Mouse (Mus musculus) E14TG2a.4 (cell line): ENCODE data around the gene Adnp.

ENCODE experiments used
- H3K27me3 ChIP-seq: 2 replicates; pipeline ENCODE4 v1.6.1; 2014; ENCODE audit warnings: low read length, control low read depth; ENCODE audit not compliant: insufficient read depth
- H3K36me3 ChIP-seq: 2 replicates; pipeline ENCODE4 v1.6.1; 2014; ENCODE audit warnings: low read length, control low read depth; ENCODE audit not compliant: insufficient read depth
- H3K4me1 ChIP-seq: replicated peaks from 2 replicates; pipeline ENCODE4 v1.6.1; 2014; ENCODE audit warnings: low read depth, low read length, control low read depth
- H3K4me3 ChIP-seq: replicated peaks from 2 replicates; pipeline ENCODE4 v1.5.1; 2014; ENCODE audit warnings: mild to moderate bottlenecking, low read length
- H3K9me3 ChIP-seq: 2 replicates; pipeline ENCODE4 v1.6.1; 2014; ENCODE audit warnings: low read length, control low read depth
- CTCF ChIP-seq: conservative IDR thresholded peaks from 2 replicates; pipeline ENCODE4 v1.5.1; 2014; ENCODE audit warnings: low read length
- NANOG ChIP-seq: IDR thresholded peaks from 2 replicates; pipeline ENCODE4 v1.6.1; 2014; ENCODE audit warnings: borderline replicate concordance, low read length, mixed read lengths
- POU5F1 ChIP-seq: IDR thresholded peaks from 2 replicates; pipeline ENCODE4 v1.6.1; 2014; ENCODE audit warnings: low read length, borderline replicate concordance

Gene Adnp

DNA sequence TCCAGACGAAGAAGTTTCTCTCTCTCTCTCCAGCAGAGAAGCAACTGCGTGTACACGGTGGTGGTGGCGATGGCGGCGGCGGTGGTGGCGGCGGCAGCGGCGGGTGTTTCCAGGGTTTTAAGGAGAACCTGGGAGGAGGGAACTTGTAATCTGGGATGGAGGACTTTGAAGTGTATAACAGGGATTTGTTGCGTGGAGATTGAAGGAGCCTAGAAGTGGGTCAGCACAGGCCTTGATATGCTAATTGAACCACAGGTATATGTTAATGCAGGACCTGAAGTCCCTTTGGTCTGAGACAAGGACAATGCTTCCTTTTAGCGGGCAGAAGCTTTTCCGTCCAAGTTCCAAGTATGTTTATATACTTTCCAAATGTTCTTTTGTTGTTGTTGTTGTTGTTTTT lies 50.6 kb downstream of the Adnp start:
- no peak for TF ChIP-seq NANOG
- peak; percentile 40; the same call in 1 of the 2 replicates for TF ChIP-seq POU5F1
- Histone ChIP-seq H3K4me1 (peaks cover 89% of the 10 kb centered on the region), H3K36me3 (no peaks in the 10 kb centered on the region), H3K4me3 (peak overlapping the region; percentile 43; the same call in 1 of the 2 replicates), H3K9me3 (no peaks in the 10 kb centered on the region), H3K27me3 (no peaks in the 10 kb centered on the region)

GRCm38 (mm10) chr2:168155666-168156065 lies 51.2 kb downstream of the Adnp start:
- H3K9me3 ChIP-seq, result no peaks in the 10 kb centered on the region
- H3K4me1 ChIP-seq, result peaks cover 88% of the 10 kb centered on the region
- H3K27me3 ChIP-seq, result no peaks in the 10 kb centered on the region
- no peaks in the 10 kb centered on the region for H3K36me3 ChIP-seq
- peak overlapping the region; percentile 43; the same call in 1 of the 2 replicates for H3K4me3 ChIP-seq
- TF ChIP-seq NANOG (no peak), POU5F1 (no peak), CTCF (no peak)

- peaks cover 87% of the 10 kb centered on the region for H3K4me1 ChIP-seq
- TF ChIP-seq NANOG (no peak), POU5F1 (no peak), CTCF (peak; percentile 89)
- 0 out of 2 replicates have a peak, but pooled peaks cover 4% of the 10 kb centered on the region for H3K27me3 ChIP-seq
- H3K9me3 ChIP-seq, result no peaks in the 10 kb centered on the region
- H3K4me3 ChIP-seq, result peak overlapping the region; percentile 73
- H3K36me3 ChIP-seq, result no peaks in the 10 kb centered on the region
These were observed 52.6 kb downstream of the Adnp start for GRCm38 (mm10) chr2:168154090-168154881.

DNA sequence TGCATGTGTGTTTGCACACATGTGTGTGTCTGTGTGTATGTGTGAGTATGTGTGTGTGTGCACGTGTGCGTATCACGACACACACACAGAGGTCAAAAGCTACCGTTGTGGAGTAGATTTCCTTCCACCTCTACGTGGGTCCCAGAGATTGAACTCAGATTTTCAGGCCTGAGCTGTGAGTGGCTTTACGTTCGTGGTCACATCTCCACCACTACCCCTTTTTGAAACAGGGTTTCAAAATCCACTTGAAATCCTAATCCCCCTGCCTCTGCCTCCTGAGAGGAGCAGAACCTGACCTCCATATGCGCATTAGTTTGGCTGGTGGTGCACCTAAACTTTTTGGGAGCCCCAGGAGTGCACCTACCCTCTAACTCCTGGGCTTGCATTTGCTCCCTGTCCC lies 57.7 kb downstream of the Adnp start:
- TF ChIP-seq NANOG, result no peak
- no peak for TF ChIP-seq CTCF
- no peak for TF ChIP-seq POU5F1
- H3K4me3 ChIP-seq, result no peak overlapping the region
- no peaks in the 10 kb centered on the region for H3K9me3 ChIP-seq
- peaks cover 11% of the 10 kb centered on the region; the same call in 1 of the 2 replicates for H3K27me3 ChIP-seq
- H3K36me3 ChIP-seq, result no peaks in the 10 kb centered on the region
- H3K4me1 ChIP-seq, result peaks cover 82% of the 10 kb centered on the region

DNA sequence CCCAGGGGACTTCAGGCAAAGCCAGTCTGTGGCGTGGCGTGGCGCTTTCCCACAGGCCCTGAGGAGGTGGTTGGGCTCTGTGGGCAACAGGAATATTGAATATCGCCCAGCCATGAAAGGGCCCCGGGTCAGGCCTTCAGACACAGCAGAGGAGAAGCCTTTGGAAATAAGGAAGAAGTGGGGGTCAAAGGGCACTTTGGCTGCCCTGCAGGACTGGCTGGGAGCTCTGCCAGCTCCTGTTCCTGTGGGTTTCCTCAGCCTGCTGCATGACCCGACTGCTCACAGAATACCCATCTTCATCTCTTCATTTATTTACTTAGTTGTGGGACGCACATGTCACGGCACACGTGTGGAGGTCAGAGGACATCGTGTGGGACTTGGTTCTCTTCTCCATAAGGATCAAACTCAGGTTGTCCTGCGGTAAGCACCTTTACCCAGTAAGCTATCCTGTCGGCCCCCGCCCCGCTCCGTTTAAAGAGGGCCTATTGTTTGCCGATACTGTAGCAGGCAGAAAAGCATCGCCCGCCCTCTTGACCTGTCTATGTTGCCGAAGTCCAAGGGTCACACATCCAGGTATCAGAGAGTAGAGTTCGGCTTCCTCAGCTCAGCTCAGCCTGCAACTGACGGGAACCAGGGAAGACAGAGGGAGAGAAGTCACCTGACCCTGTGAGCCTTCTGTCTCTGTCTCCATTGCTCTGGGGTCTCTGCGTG lies 59.0 kb downstream of the Adnp start:
- peaks cover 75% of the 10 kb centered on the region for H3K4me1 ChIP-seq
- TF ChIP-seq POU5F1 (no peak), NANOG (no peak), CTCF (no peak)
- H3K36me3 ChIP-seq, result no peaks in the 10 kb centered on the region
- H3K9me3 ChIP-seq, result no peaks in the 10 kb centered on the region
- peaks cover 11% of the 10 kb centered on the region; the same call in 1 of the 2 replicates for H3K27me3 ChIP-seq
- peak overlapping the region; percentile 63 for H3K4me3 ChIP-seq

DNA sequence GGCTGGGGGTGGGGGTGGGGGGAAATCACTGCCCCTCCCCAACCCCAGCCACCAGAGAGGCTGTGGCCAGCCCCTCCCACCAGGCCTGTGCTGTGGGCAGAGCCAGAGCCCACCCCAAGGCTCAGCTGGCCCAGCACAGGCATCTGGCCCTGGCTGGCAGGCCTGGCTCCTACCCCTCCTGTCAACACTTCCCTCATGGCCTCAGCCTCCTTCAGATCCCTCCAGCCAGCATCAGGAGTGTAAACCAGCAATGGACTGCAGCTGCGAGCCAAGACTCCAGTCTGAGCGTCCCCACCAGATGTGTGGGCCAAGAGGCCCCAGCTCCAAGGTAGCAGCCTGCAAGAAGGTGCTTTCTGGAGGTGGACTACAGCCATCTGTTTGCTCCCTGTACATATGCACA lies 61.5 kb downstream of the Adnp start:
- H3K9me3 ChIP-seq, result no peaks in the 10 kb centered on the region
- H3K36me3 ChIP-seq, result no peaks in the 10 kb centered on the region
- no peak for TF ChIP-seq NANOG
- no peak for TF ChIP-seq CTCF
- no peak for TF ChIP-seq POU5F1

GRCm38 (mm10) chr2:168143794-168144193 lies 63.1 kb downstream of the Adnp start:
- H3K9me3 ChIP-seq, result no peaks in the 10 kb centered on the region
- H3K36me3 ChIP-seq, result no peaks in the 10 kb centered on the region
- no peak overlapping the region for H3K4me3 ChIP-seq
- peaks cover 53% of the 10 kb centered on the region for H3K4me1 ChIP-seq
- TF ChIP-seq NANOG, result no peak
- no peak for TF ChIP-seq CTCF
- no peak for TF ChIP-seq POU5F1
- H3K27me3 ChIP-seq, result peaks cover 7% of the 10 kb centered on the region; the same call in 1 of the 2 replicates

More for the DNA sequence above, 61.5 kb downstream of the Adnp start:
- H3K4me3 ChIP-seq, result no peak overlapping the region
- H3K27me3 ChIP-seq, result peaks cover 11% of the 10 kb centered on the region; the same call in 1 of the 2 replicates
- peaks cover 64% of the 10 kb centered on the region for H3K4me1 ChIP-seq

- Histone ChIP-seq H3K36me3 (no peaks in the 10 kb centered on the region), H3K4me1 (peaks cover 57% of the 10 kb centered on the region), H3K9me3 (no peaks in the 10 kb centered on the region), H3K27me3 (no peaks in the 10 kb centered on the region), H3K4me3 (peak overlapping the region; percentile 27)
- TF ChIP-seq NANOG (no peak), CTCF (no peak), POU5F1 (no peak)
These were observed 69.8 kb downstream of the Adnp start for GRCm38 (mm10) chr2:168137161-168137560.
